Mouse (Mus musculus) MEL (cell line): ENCODE measurements around the gene Adgrv1. TPM values are rescaled to one million over a fixed set of nuclear protein-coding genes. Genes with fewer than 3 reads are reported as not detected.

Source experiments
- DNase-seq: peaks from one replicate; pipeline ENCODE4 v3.0.0; 2011; ENCODE audit warnings: low read depth, low spot score
- H3K27ac ChIP-seq: 2 replicates; pipeline ENCODE4 v1.5.1; 2012; ENCODE audit warnings: low read depth, mild to moderate bottlenecking, control low read depth, low read length, moderate library complexity; ENCODE audit not compliant: control insufficient read depth
- H3K27me3 ChIP-seq, 2 experiments: fragments of 150-350 bp in 1 of 2; sonication (generic) in 1 of 2; 2 replicates each; pipeline ENCODE4 v1.6.1; 2012; ENCODE audit warnings: low read length in 2 of 2, mild to moderate bottlenecking in 2 of 2, improper control_type of control experiment in 1 of 2, moderate library complexity in 1 of 2; ENCODE audit not compliant: insufficient read depth in 2 of 2, control insufficient read depth in 1 of 2
- H3K36me3 ChIP-seq, 2 experiments: 2 replicates each; pipeline ENCODE4 v1.6.1; 2012 to 2014; ENCODE audit warnings: low read length in 2 of 2, improper control_type of control experiment in 1 of 2, inconsistent platforms in 1 of 2, mild to moderate bottlenecking in 1 of 2; ENCODE audit not compliant: insufficient read depth in 2 of 2, control insufficient read depth in 1 of 2
- H3K4me1 ChIP-seq, 2 experiments: fragments of 150-350 bp in 1 of 2; sonication (generic) in 1 of 2; 2 replicates each; pipeline ENCODE4 v1.6.1; 2012; ENCODE audit warnings: low read length in 2 of 2, improper control_type of control experiment in 1 of 2, mild to moderate bottlenecking in 1 of 2; ENCODE audit not compliant: insufficient read depth in 2 of 2, control insufficient read depth in 1 of 2
- H3K4me3 ChIP-seq, 2 experiments: fragments of 150-350 bp in 1 of 2; sonication (generic) in 1 of 2; 2 replicates each; pipeline ENCODE4 v1.5.1; 2012; ENCODE audit warnings: low read depth in 2 of 2, low read length in 2 of 2, mild to moderate bottlenecking in 2 of 2, moderate library complexity in 2 of 2, control low read depth in 1 of 2, improper control_type of control experiment in 1 of 2; ENCODE audit not compliant: control insufficient read depth in 1 of 2, insufficient read depth in 1 of 2
- H3K79me2 ChIP-seq: 2 replicates; pipeline ENCODE4 v1.6.1; 2012; ENCODE audit warnings: mild to moderate bottlenecking, low read length, moderate library complexity; ENCODE audit not compliant: control insufficient read depth, poor library complexity, insufficient read depth
- H3K9ac ChIP-seq: 2 replicates; pipeline ENCODE4 v1.6.1; 2012; ENCODE audit warnings: low read depth, mild to moderate bottlenecking, control low read depth, low read length, moderate library complexity; ENCODE audit not compliant: control insufficient read depth, poor library complexity, severe bottlenecking
- H3K9me3 ChIP-seq: fragments of 150-350 bp; sonication (generic); replicated peaks from 2 replicates; pipeline ENCODE4 v1.6.1; 2012; ENCODE audit warnings: mild to moderate bottlenecking, low read length, improper control_type of control experiment, moderate library complexity; ENCODE audit not compliant: insufficient read depth
- E2F4 ChIP-seq: IDR thresholded peaks from 2 replicates; pipeline ENCODE4 v1.6.1; 2011; ENCODE audit warnings: low read depth, low read length, improper control_type of control experiment, borderline replicate concordance
- EP300 ChIP-seq, 2 experiments: IDR thresholded peaks; 2 replicates each; pipeline ENCODE4 v1.6.1; 2011; ENCODE audit warnings: improper control_type of control experiment in 2 of 2, low read length in 2 of 2, low read depth in 1 of 2, mild to moderate bottlenecking in 1 of 2
- GATA1 ChIP-seq: IDR thresholded peaks from 2 replicates; pipeline ENCODE4 v1.6.1; 2011; ENCODE audit warnings: low read depth, low read length, improper control_type of control experiment
- JUND ChIP-seq: IDR thresholded peaks from 2 replicates; pipeline ENCODE4 v1.6.1; 2011; ENCODE audit warnings: low read depth, mild to moderate bottlenecking, improper control_type of control experiment, low read length
- MAFK ChIP-seq: IDR thresholded peaks from 2 replicates; pipeline ENCODE4 v1.6.1; 2011; ENCODE audit warnings: low read depth, mild to moderate bottlenecking, low read length, improper control_type of control experiment, borderline replicate concordance
- MAZ ChIP-seq: IDR thresholded peaks from 2 replicates; pipeline ENCODE4 v1.6.1; 2012; ENCODE audit warnings: low read depth, mild to moderate bottlenecking, inconsistent platforms, low read length, improper control_type of control experiment
- MEF2A ChIP-seq: IDR thresholded peaks from 2 replicates; pipeline ENCODE4 v1.6.1; 2014; ENCODE audit warnings: low read depth, mild to moderate bottlenecking, inconsistent platforms, low read length, improper control_type of control experiment; ENCODE audit not compliant: poor library complexity, insufficient replicate concordance, severe bottlenecking; ENCODE audit errors: extremely low read depth
- MYC ChIP-seq: IDR thresholded peaks from 2 replicates; pipeline ENCODE4 v1.6.1; 2011; ENCODE audit warnings: low read depth, mild to moderate bottlenecking, low read length, improper control_type of control experiment, moderate library complexity
- POLR2AphosphoS5 ChIP-seq: IDR thresholded peaks from 2 replicates; pipeline ENCODE4 v1.6.1; 2012; ENCODE audit warnings: low read depth, borderline replicate concordance, mild to moderate bottlenecking, inconsistent platforms, low read length, moderate library complexity, mixed read lengths
- SIN3A ChIP-seq: IDR thresholded peaks from 2 replicates; pipeline ENCODE4 v1.6.1; 2012; ENCODE audit warnings: low read length, improper control_type of control experiment, inconsistent platforms
- TAL1 ChIP-seq: IDR thresholded peaks from 2 replicates; pipeline ENCODE4 v1.6.1; 2012; ENCODE audit warnings: mild to moderate bottlenecking, inconsistent platforms, low read length, moderate library complexity, mixed read lengths
- TBP ChIP-seq: IDR thresholded peaks from 2 replicates; pipeline ENCODE4 v1.8.0; 2011; ENCODE audit warnings: low read depth, low read length, improper control_type of control experiment
- USF1 ChIP-seq: IDR thresholded peaks from 2 replicates; pipeline ENCODE4 v1.6.1; 2014; ENCODE audit warnings: low read depth, mild to moderate bottlenecking, inconsistent platforms, low read length, improper control_type of control experiment, moderate library complexity
- ZC3H11A ChIP-seq: IDR thresholded peaks from 2 replicates; pipeline ENCODE4 v1.6.1; 2012; ENCODE audit warnings: low read depth, mild to moderate bottlenecking, inconsistent platforms, low read length, improper control_type of control experiment
- ZMIZ1 ChIP-seq: IDR thresholded peaks from 2 replicates; pipeline ENCODE4 v1.6.1; 2012; ENCODE audit warnings: low read depth, mild to moderate bottlenecking, inconsistent platforms, low read length, improper control_type of control experiment, moderate library complexity
- ZNF384 ChIP-seq: IDR thresholded peaks from 2 replicates; pipeline ENCODE4 v1.6.1; 2012; ENCODE audit warnings: low read depth, mild to moderate bottlenecking, inconsistent platforms, low read length, improper control_type of control experiment
- polyA plus RNA-seq, 2 experiments: library from polyadenylated mRNA; stranded (reverse) in 1 of 2; unstranded in 1 of 2; fragments of >175 nt in 1 of 2; fragments of >200 nt in 1 of 2; gene quantifications; 2 replicates each; pipeline versions ENCODE4 v1.2.1 to v1.2.4; 2012; ENCODE audit warnings: low replicate concordance in 2 of 2, low read depth in 1 of 2; ENCODE audit not compliant: insufficient read length in 2 of 2, insufficient read depth in 1 of 2, missing spikeins in 1 of 2
- total RNA-seq: library from RNA; depleted of rRNA; stranded (reverse); fragments of 300-350 nt; gene quantifications from 2 replicates; pipeline ENCODE4 v1.2.3, GENCODE M21; 2012

Gene Adgrv1
- total and polyA plus RNA-seq, 3 experiments: 5.6 to 5.8 TPM; not detected in 1

- TF ChIP-seq GATA1 (0 out of 2 replicates have a peak, but pooled peaks have one; percentile 1), SIN3A (no peak; the same call in 1 of the 2 replicates), TBP (peak; percentile 52; the same call in 1 of the 2 replicates)
Measured at GRCm38 (mm10) chr13:81657351-81658052, 24.5 kb upstream of the Adgrv1 start, which contains the start of gene Lysmd3 (continued).

- no peak for TF ChIP-seq JUND
- no peak for TF ChIP-seq USF1
- no peak for TF ChIP-seq TBP
- 0 out of 2 replicates have a peak, but pooled peaks have one; percentile 2 for TF ChIP-seq GATA1
- no peak for TF ChIP-seq MAFK
- TF ChIP-seq E2F4: no peak
- peak; percentile 86 for TF ChIP-seq ZNF384
- no peak for TF ChIP-seq SIN3A
- no peak for TF ChIP-seq TAL1
- TF ChIP-seq MYC: no peak
- no peak for TF ChIP-seq MAZ
- TF ChIP-seq EP300 (IDR thresholded peaks at IDR 0.05; ENCODE audit: low read depth in 1 of 2, low read length in 2 of 2): peak in 1 of 2 experiments; percentile 9; a peak in 1 of 4 replicates
- TF ChIP-seq ZMIZ1: no peak
- no peak for TF ChIP-seq MEF2A
- TF ChIP-seq POLR2AphosphoS5: no peak
- TF ChIP-seq ZC3H11A: no peak
- no peak for DNase-seq
- H3K4me1 ChIP-seq: peaks cover 0 to 7% of the 10 kb centered on the region in 2 experiments; a peak in 1 of 4 replicates
- peaks cover 9% of the 10 kb centered on the region for H3K79me2 ChIP-seq
- no peaks in the 10 kb centered on the region for H3K27me3 ChIP-seq
- no peaks in the 10 kb centered on the region for H3K9me3 ChIP-seq
- peak overlapping the region; percentile 90 to 98 for H3K4me3 ChIP-seq
- H3K36me3 ChIP-seq: peaks cover 0 to 14% of the 10 kb centered on the region in 2 experiments; a peak in 2 of 4 replicates
- H3K9ac ChIP-seq: peak overlapping the region; percentile 82
- peak overlapping the region; percentile 90 for H3K27ac ChIP-seq
Measured at GRCm38 (mm10) chr13:81657008-81657350, 24.0 kb upstream of the Adgrv1 start.
